Mouse (Mus musculus): ENCODE measurements around the gene Slc25a10. TPM values are rescaled to one million over a fixed set of nuclear protein-coding genes. Genes with fewer than 3 reads are reported as not detected.
A peak's percentile ranks its signal among the peaks of the same experiment; 100 is the strongest.

Slc25a10 gene
- total RNA-seq, 1 experiment = 35.0 TPM

DNA sequence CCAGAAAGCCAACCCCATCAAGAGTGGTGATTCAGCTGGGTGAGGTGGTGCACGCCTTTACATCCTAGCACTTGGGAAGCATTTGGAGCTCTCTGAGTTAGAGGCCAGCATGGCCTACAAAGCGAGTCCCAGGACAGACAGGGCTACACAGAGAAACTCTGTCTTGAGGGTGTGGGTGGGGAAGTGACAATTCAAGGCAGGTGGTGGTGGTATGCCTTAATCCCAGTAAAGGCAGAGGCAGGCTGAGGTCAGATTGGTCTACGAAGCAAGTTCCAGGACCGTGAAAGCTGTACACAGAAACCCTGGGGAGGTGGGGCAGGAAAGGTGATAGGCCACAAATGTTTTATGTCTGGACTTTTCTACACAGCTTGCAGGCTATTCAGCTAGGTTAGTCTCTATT is 36.7 kb upstream of the Slc25a10 start:
- in situ Hi-C loops (cut with MboI; ENCODE audit: low sequenced_read_pairs in 2 of 2, unreplicated experiment in 2 of 2) = no loop called here
- no peak overlapping the region for H3K27ac ChIP-seq (ENCODE audit: insufficient read depth, low read depth, low read length, poor library complexity, severe bottlenecking)
- TF ChIP-seq CHD2 (IDR thresholded peaks at IDR 0.05; ENCODE audit: low read depth, low read length) = no peak
- no peak for TF ChIP-seq MAFK (IDR thresholded peaks at IDR 0.05; ENCODE audit: insufficient read depth, low read depth, low read length)
- no peak for TF ChIP-seq HCFC1 (IDR thresholded peaks at IDR 0.05; ENCODE audit: borderline replicate concordance, insufficient read depth, low read length)
- TF ChIP-seq ZC3H11A (IDR thresholded peaks at IDR 0.05; ENCODE audit: borderline replicate concordance, low read depth, low read length) = no peak
- TF ChIP-seq ZNF384 (IDR thresholded peaks at IDR 0.05; ENCODE audit: low read depth, low read length) = no peak
- no peak overlapping the region for H3K9ac ChIP-seq (ENCODE audit: insufficient read depth, low read depth, low read length, poor library complexity, severe bottlenecking)
- no peak for DNase-seq (ENCODE audit: low read depth, low spot score)
- H3K4me1 ChIP-seq (ENCODE audit: control insufficient read depth in 2 of 2, insufficient read depth in 2 of 2, low read length in 2 of 2, poor library complexity in 1 of 2) = no peaks in the 10 kb centered on the region; a peak in 1 of 4 replicates
- no peak overlapping the region for H3K4me3 ChIP-seq (ENCODE audit: insufficient read depth in 1 of 2, low read depth in 1 of 2, low read length in 2 of 2, poor library complexity in 1 of 2, severe bottlenecking in 1 of 2)
- H3K9me3 ChIP-seq (ENCODE audit: control insufficient read depth, insufficient read depth, low read depth, low read length) = no peaks in the 10 kb centered on the region
- peaks cover 6% of the 10 kb centered on the region; the same call in 1 of the 2 replicates for H3K36me3 ChIP-seq (ENCODE audit: control insufficient read depth, insufficient read depth, low read length, poor library complexity, severe bottlenecking)

DNA sequence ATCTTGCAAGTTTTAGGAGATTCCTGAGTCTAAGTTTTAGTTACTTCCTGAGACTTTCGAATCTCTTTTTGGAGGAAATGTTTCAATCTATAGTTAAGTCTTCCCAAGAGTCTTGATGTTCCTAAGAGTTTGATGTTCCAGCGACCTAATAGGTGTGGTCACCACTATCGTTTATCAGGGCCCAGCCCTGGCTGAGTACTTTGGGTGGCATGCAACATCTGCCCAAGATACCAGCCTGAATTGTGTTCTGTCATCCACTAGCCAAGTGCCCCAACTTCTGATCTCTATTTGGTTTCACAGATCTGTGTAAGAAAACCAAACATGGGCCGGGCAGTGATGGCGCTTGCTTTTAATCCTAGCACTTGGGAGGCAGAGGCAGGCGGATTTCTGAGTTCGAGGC is 36.2 kb upstream of the Slc25a10 start:
- in situ Hi-C loops (cut with MboI; ENCODE audit: low sequenced_read_pairs in 2 of 2, unreplicated experiment in 2 of 2) = no loop called here

DNA sequence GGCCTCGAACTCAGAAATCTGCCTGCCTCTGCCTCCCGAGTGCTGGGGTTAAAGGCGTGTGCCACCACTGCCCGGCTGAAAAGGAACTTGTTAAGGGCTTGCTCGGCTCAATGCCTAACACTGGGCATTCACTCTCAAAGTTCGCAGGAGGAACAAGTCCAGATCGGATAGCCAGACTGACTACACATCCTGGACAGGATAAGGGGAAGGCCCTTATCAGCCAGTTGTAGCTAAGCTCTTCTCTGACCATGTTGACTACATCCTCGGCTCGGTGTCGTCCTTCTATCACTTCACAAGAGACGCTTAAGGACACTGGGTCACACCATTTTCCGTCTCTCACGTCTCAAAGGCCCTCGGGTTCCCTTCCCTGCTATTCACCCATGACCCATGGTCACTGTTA is 34.3 kb upstream of the Slc25a10 start:
- no peak for TF ChIP-seq ZNF384 (IDR thresholded peaks at IDR 0.05; ENCODE audit: low read depth, low read length)
- no peak for TF ChIP-seq HCFC1 (IDR thresholded peaks at IDR 0.05; ENCODE audit: borderline replicate concordance, insufficient read depth, low read length)
- no peak for TF ChIP-seq CHD2 (IDR thresholded peaks at IDR 0.05; ENCODE audit: low read depth, low read length)
- no peak for TF ChIP-seq ZC3H11A (IDR thresholded peaks at IDR 0.05; ENCODE audit: borderline replicate concordance, low read depth, low read length)
- TF ChIP-seq MAFK (IDR thresholded peaks at IDR 0.05; ENCODE audit: insufficient read depth, low read depth, low read length) = no peak
- peak overlapping the region; percentile 84 to 96 for H3K4me3 ChIP-seq (ENCODE audit: insufficient read depth in 1 of 2, low read depth in 1 of 2, low read length in 2 of 2, poor library complexity in 1 of 2, severe bottlenecking in 1 of 2)
- in situ Hi-C loops (cut with MboI; ENCODE audit: low sequenced_read_pairs in 2 of 2, unreplicated experiment in 2 of 2) = no loop called here
- no peaks in the 10 kb centered on the region; a peak in 1 of 4 replicates for H3K4me1 ChIP-seq (ENCODE audit: control insufficient read depth in 2 of 2, insufficient read depth in 2 of 2, low read length in 2 of 2, poor library complexity in 1 of 2)
- H3K9ac ChIP-seq (ENCODE audit: insufficient read depth, low read depth, low read length, poor library complexity, severe bottlenecking) = peak overlapping the region; percentile 82
- no peak for DNase-seq (ENCODE audit: low read depth, low spot score)
- H3K36me3 ChIP-seq (ENCODE audit: control insufficient read depth, insufficient read depth, low read length, poor library complexity, severe bottlenecking) = peaks cover 25% of the 10 kb centered on the region
- H3K27ac ChIP-seq (ENCODE audit: insufficient read depth, low read depth, low read length, poor library complexity, severe bottlenecking) = no peak overlapping the region
- no peaks in the 10 kb centered on the region for H3K9me3 ChIP-seq (ENCODE audit: control insufficient read depth, insufficient read depth, low read depth, low read length)

More for the DNA sequence above, 36.2 kb upstream of the Slc25a10 start:
- TF ChIP-seq HCFC1 (IDR thresholded peaks at IDR 0.05; ENCODE audit: borderline replicate concordance, insufficient read depth, low read length) (no peak), ZNF384 (IDR thresholded peaks at IDR 0.05; ENCODE audit: low read depth, low read length) (no peak), CHD2 (IDR thresholded peaks at IDR 0.05; ENCODE audit: low read depth, low read length) (no peak), MAFK (IDR thresholded peaks at IDR 0.05; ENCODE audit: insufficient read depth, low read depth, low read length) (no peak), ZC3H11A (IDR thresholded peaks at IDR 0.05; ENCODE audit: borderline replicate concordance, low read depth, low read length) (no peak)
- no peak for DNase-seq (ENCODE audit: low read depth, low spot score)
- H3K4me3 ChIP-seq (ENCODE audit: insufficient read depth in 1 of 2, low read depth in 1 of 2, low read length in 2 of 2, poor library complexity in 1 of 2, severe bottlenecking in 1 of 2) = no peak overlapping the region
- no peak overlapping the region for H3K9ac ChIP-seq (ENCODE audit: insufficient read depth, low read depth, low read length, poor library complexity, severe bottlenecking)
- H3K9me3 ChIP-seq (ENCODE audit: control insufficient read depth, insufficient read depth, low read depth, low read length) = no peaks in the 10 kb centered on the region
- peaks cover 8% of the 10 kb centered on the region; the same call in 1 of the 2 replicates for H3K36me3 ChIP-seq (ENCODE audit: control insufficient read depth, insufficient read depth, low read length, poor library complexity, severe bottlenecking)
- H3K27ac ChIP-seq (ENCODE audit: insufficient read depth, low read depth, low read length, poor library complexity, severe bottlenecking) = no peak overlapping the region
- H3K4me1 ChIP-seq (ENCODE audit: control insufficient read depth in 2 of 2, insufficient read depth in 2 of 2, low read length in 2 of 2, poor library complexity in 1 of 2) = no peaks in the 10 kb centered on the region; a peak in 1 of 4 replicates

DNA sequence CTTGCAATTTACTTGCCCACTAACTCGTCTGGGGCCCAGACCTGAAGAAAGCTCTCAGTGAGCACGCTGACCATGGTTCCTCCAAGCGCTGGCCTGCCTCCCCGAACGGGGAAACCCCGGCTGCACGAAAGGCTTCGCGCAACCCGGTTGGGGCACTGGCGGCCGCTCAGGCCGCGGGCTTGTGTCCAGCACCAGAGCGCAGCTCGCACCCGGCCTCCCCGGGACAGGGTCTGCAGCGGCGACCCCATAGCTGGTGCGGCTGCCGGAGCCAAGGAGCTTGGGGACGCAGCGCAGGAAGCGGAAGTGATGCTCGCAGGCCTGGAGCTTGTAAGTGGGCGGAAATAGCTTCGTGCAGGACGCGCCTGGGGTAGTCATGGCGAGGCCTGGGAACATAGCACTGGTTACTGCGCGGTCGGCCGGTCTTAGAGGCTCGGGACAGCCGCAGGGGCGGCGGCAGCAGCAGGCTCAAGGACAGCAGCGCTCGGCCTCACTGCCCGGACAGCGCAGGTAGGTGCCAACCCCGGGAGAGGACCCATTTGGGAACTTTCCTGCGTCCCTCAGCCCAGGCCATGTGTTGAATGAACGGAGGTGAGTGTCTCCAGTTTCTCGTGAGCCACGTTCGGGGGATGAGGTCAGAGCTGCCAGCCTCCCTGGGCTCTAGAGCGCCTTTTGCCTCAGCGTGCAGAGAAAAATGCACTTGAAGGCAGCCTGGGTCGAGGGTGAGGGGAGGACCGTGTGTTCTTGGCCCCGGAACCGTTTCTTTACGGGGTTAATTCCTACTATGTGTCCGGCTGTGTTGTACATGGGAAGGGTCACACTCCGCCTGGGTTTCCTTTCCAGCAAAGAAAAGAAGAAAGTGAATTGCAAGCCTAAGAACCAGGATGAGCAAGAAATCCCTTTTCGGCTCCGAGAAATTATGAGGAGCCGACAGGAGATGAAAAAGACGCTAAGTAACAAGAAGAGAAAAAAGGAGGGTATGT is 33.6 kb upstream of the Slc25a10 start, which contains the start of the genes Oxld1 and Ccdc137:
Gene Oxld1, minus strand, starts transcription at position 297 of the 980 bp plus-strand sequence.
Gene Ccdc137, plus strand, starts transcription at position 344 of the 980 bp plus-strand sequence.
- peak; percentile 45 for DNase-seq (ENCODE audit: low read depth, low spot score)
- H3K4me3 ChIP-seq (ENCODE audit: insufficient read depth in 1 of 2, low read depth in 1 of 2, low read length in 2 of 2, poor library complexity in 1 of 2, severe bottlenecking in 1 of 2) = peak within 1 kb of the TSS; percentile 84 to 96
- H3K27ac ChIP-seq (ENCODE audit: insufficient read depth, low read depth, low read length, poor library complexity, severe bottlenecking) = no peak within 1 kb of the TSS
- peak within 1 kb of the TSS; percentile 82 for H3K9ac ChIP-seq (ENCODE audit: insufficient read depth, low read depth, low read length, poor library complexity, severe bottlenecking)
- TF ChIP-seq HCFC1 (IDR thresholded peaks at IDR 0.05; ENCODE audit: borderline replicate concordance, insufficient read depth, low read length) (peak; percentile 69; the same call in 1 of the 2 replicates), MAFK (IDR thresholded peaks at IDR 0.05; ENCODE audit: insufficient read depth, low read depth, low read length) (no peak)
- in situ Hi-C loops (cut with MboI; ENCODE audit: low sequenced_read_pairs in 2 of 2, unreplicated experiment in 2 of 2) = no loop called here
- peaks cover 28% of the 10 kb centered on the region for H3K36me3 ChIP-seq (ENCODE audit: control insufficient read depth, insufficient read depth, low read length, poor library complexity, severe bottlenecking)
- H3K4me1 ChIP-seq (ENCODE audit: control insufficient read depth in 2 of 2, insufficient read depth in 2 of 2, low read length in 2 of 2, poor library complexity in 1 of 2) = no peaks in the 10 kb centered on the region; a peak in 1 of 4 replicates
- no peaks in the 10 kb centered on the region for H3K9me3 ChIP-seq (ENCODE audit: control insufficient read depth, insufficient read depth, low read depth, low read length)

Measured in ES-E14 (cell line).